Mouse (Mus musculus) megakaryocyte, adult 5-6 weeks (primary cell): ENCODE results near the gene Psg16. TPM values are rescaled to one million over a fixed set of nuclear protein-coding genes. Genes with fewer than 3 reads are reported as not detected.
"Not testable (repeated sequence)": the region's sequence is repeated elsewhere in the genome, so short reads cannot be mapped to it uniquely, and the experiment has no call there.

ENCODE experiments used
- ATAC-seq: 2 replicates; pipeline ENCODE4 v1.8.0; 2016; ENCODE audit warnings: mild to moderate bottlenecking, inconsistent platforms; ENCODE audit not compliant: poor library complexity, severe bottlenecking
- total RNA-seq, 2 experiments: library from RNA; stranded (forward) in 1 of 2; stranded (reverse) in 1 of 2; fragments of 153-499, 151-499 nt in 1 of 2; fragments of 221-1000, 200-1000 nt in 1 of 2; gene quantifications; 2 replicates each; pipeline versions ENCODE4 v1.2.3 to v1.2.4; 2015 to 2017

The Psg16 gene
- total RNA-seq, 2 experiments from 2014 or later: 0.04 TPM; not detected in 1

GRCm38 (mm10) chr7:17090058-17090585 lies 16.3 kb downstream of the Psg16 start:
- ATAC-seq: no peak

GRCm38 (mm10) chr7:17091280-17091679 lies 17.4 kb downstream of the Psg16 start:
- ATAC-seq: no peak

- not testable (repeated sequence) for ATAC-seq
Measured at GRCm38 (mm10) chr7:17101631-17102030, 27.8 kb downstream of the Psg16 start.

- no peak for ATAC-seq
Measured at GRCm38 (mm10) chr7:17135307-17135706, 61.5 kb downstream of the Psg16 start.

GRCm38 (mm10) chr7:17149931-17150330 lies 76.1 kb downstream of the Psg16 start, which contains the start of gene Ceacam3:
Ceacam3 (plus strand) TSS chr7:17150282.
- no peak for ATAC-seq

- ATAC-seq: 0 out of 2 replicates have a peak, but pooled peaks have one; percentile 24
Measured at GRCm38 (mm10) chr7:17155634-17156033, 81.8 kb downstream of the Psg16 start.

DNA sequence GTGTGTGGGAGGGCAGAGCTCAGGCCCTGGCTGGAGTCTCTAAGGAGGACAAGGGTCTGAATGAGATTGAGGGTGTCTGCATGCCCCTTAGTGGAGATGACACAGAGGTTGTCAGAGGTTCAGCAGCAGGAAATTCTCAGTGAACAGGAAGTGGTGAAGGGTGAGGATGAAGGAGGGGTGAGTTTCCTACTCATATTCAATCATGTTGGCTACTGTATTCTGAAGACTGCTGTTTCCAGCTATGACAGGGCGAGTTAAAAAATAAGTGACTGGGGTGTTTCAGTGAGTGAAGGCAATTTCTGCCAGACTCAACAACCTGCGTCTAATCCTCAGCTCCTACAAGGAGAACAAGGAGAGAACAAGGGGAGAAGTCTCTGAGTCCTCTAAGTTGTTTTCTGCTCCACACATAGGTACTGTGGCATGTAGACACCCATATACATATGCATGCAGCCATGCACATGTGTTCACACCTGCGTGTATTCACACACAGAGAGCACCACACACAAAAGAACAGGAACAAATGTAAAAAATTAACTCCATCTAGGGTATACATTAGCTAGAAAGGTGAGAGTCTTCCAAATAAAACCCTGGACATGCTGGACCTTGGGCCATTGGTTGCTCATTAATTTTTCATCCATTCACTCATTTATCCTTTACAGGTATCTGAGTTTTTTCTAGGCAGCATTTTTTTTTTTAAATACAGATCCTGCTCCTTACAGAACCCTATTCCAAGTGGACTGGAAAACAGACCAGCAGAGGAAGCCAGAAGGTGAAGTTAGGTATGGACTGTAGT lies 83.2 kb downstream of the Psg16 start:
- no peak for ATAC-seq

DNA sequence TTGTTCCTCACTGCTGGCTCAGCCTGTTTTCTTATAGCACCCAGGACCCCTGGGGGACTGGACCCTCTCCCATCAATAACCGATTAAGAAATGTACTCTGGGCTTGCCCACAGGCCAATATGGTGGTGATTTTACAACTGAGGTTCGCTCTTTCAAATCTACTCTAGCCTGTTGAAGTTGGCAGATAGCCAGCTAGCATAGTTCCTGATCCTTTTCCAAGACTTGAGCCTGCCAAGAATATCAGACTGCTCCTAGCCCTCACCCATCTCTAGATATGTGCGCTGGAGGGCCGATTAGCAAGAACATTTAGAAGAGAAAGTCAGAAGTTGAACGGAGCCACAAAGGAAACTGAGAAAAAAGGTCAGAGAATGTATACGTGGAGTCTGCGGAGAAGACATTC lies 85.2 kb downstream of the Psg16 start:
- no peak for ATAC-seq

- no peak for ATAC-seq
Measured at GRCm38 (mm10) chr7:17171827-17172226, 98.0 kb downstream of the Psg16 start.

Other genes starting within 250 kb of the Psg16 start
- 8.8 and 14.0 TPM in 2 replicates for gene Prkd2, start 231.1 kb upstream of the Psg16 start, total RNA-seq (2015)
- gene Prkd2, start 231.1 kb upstream of the Psg16 start, total RNA-seq (2017): 9.4 and 10.1 TPM in 2 replicates
- 0.09 and 0.23 TPM in 2 replicates for gene Dact3, start 198.7 kb upstream of the Psg16 start, total RNA-seq (2015)
- gene Dact3, start 198.7 kb upstream of the Psg16 start, total RNA-seq (2017): 0.15 and 0.16 TPM in 2 replicates
- gene Gng8, start 182.3 kb upstream of the Psg16 start, total RNA-seq (2015): not detected in 2 replicates
- gene Gng8, start 182.3 kb upstream of the Psg16 start, total RNA-seq (2017): 0.48 TPM in 1 of 2 replicates, not detected in the other
- gene Ptgir, start 167.6 kb upstream of the Psg16 start, total RNA-seq (2015): 16.0 and 18.1 TPM in 2 replicates
- 14.5 and 16.6 TPM in 2 replicates for gene Ptgir, start 167.6 kb upstream of the Psg16 start, total RNA-seq (2017)
- gene Calm3, start 149.9 kb upstream of the Psg16 start, total RNA-seq (2015): 113 and 140 TPM in 2 replicates
- 322 and 392 TPM in 2 replicates for gene Calm3, start 149.9 kb upstream of the Psg16 start, total RNA-seq (2017)
- gene Pnmal2, start 129.4 kb upstream of the Psg16 start, total RNA-seq (2015): not detected in 2 replicates
- not detected in 2 replicates for gene Pnmal2, start 129.4 kb upstream of the Psg16 start, total RNA-seq (2017)
- gene Pnmal1, start 114.4 kb upstream of the Psg16 start, total RNA-seq (2015): not detected in 2 replicates
- gene Pnmal1, start 114.4 kb upstream of the Psg16 start, total RNA-seq (2017): not detected in 2 replicates
- 0.18 TPM in 1 of 2 replicates, not detected in the other for gene Gm42372, start 91.0 kb upstream of the Psg16 start, total RNA-seq (2015)
- 0.04 and 0.11 TPM in 2 replicates for gene Gm42372, start 91.0 kb upstream of the Psg16 start, total RNA-seq (2017)
- gene Ccdc8, start 81.3 kb upstream of the Psg16 start, total RNA-seq (2015): 0.02 and 0.07 TPM in 2 replicates
- gene Ccdc8, start 81.3 kb upstream of the Psg16 start, total RNA-seq (2017): 0.40 and 0.69 TPM in 2 replicates
- 39.9 and 51.4 TPM in 2 replicates for gene Ppp5c, start 46.1 kb upstream of the Psg16 start, total RNA-seq (2015)
- gene Ppp5c, start 46.1 kb upstream of the Psg16 start, total RNA-seq (2017): 31.6 and 33.1 TPM in 2 replicates
- gene Hif3a, start 11.6 kb upstream of the Psg16 start, total RNA-seq (2015): 0.11 and 0.25 TPM in 2 replicates
- 0.24 TPM in 1 of 2 replicates, not detected in the other for gene Hif3a, start 11.6 kb upstream of the Psg16 start, total RNA-seq (2017)
- gene Ceacam3, start 76.2 kb downstream of the Psg16 start, total RNA-seq (2015): not detected in 2 replicates
- gene Ceacam3, start 76.2 kb downstream of the Psg16 start, total RNA-seq (2017): not detected in 2 replicates
- gene Psg29, start 129.4 kb downstream of the Psg16 start, total RNA-seq (2015): not detected in 2 replicates
- not detected in 2 replicates for gene Psg29, start 129.4 kb downstream of the Psg16 start, total RNA-seq (2017)